Mouse (Mus musculus) liver, embryonic 14.5 days (tissue): ENCODE measurements around the gene Vamp2.

ENCODE experiments used
- CTCF ChIP-seq: IDR thresholded peaks from 2 replicates; pipeline ENCODE4 v1.5.1; 2016; ENCODE audit warnings: antibody characterized with exemption, low read depth, control low read depth
- EP300 ChIP-seq: IDR thresholded peaks from 2 replicates; pipeline ENCODE4 v1.6.1; 2016; ENCODE audit warnings: antibody characterized with exemption, low read depth

GRCm38 (mm10) chr11:69078805-69079438, 9.4 kb upstream of the Vamp2 start:
- TF ChIP-seq CTCF, result no peak
- no peak for TF ChIP-seq EP300
